Mouse (Mus musculus) olfactory bulb, adult 2 months (tissue): ENCODE data around the gene Arid3a.
"Not testable (repeated sequence)": the region's sequence is repeated elsewhere in the genome, so short reads cannot be mapped to it uniquely, and the experiment has no call there.

ENCODE experiments used
- CTCF ChIP-seq: fragments of 200-500 bp; IDR thresholded peaks from 2 replicates; pipeline ENCODE4 v1.5.1; 2012; ENCODE audit warnings: low read depth, mild to moderate bottlenecking, low read length, moderate library complexity; ENCODE audit not compliant: insufficient read depth
- POLR2A ChIP-seq: fragments of 200-500 bp; IDR thresholded peaks from 2 replicates; pipeline ENCODE4 v1.6.1; 2012; ENCODE audit warnings: mild to moderate bottlenecking, low read depth, low read length, moderate library complexity; ENCODE audit not compliant: insufficient read depth

GRCm38 (mm10) chr10:79884938-79885337 is 41.9 kb upstream of the Arid3a start:
- not testable (repeated sequence) for TF ChIP-seq CTCF, POLR2A
